Mouse (Mus musculus): ENCODE data around the gene 2700097O09Rik.
"Not testable (repeated sequence)": the region's sequence is repeated elsewhere in the genome, so short reads cannot be mapped to it uniquely, and the experiment has no call there.

The 2700097O09Rik gene

DNA sequence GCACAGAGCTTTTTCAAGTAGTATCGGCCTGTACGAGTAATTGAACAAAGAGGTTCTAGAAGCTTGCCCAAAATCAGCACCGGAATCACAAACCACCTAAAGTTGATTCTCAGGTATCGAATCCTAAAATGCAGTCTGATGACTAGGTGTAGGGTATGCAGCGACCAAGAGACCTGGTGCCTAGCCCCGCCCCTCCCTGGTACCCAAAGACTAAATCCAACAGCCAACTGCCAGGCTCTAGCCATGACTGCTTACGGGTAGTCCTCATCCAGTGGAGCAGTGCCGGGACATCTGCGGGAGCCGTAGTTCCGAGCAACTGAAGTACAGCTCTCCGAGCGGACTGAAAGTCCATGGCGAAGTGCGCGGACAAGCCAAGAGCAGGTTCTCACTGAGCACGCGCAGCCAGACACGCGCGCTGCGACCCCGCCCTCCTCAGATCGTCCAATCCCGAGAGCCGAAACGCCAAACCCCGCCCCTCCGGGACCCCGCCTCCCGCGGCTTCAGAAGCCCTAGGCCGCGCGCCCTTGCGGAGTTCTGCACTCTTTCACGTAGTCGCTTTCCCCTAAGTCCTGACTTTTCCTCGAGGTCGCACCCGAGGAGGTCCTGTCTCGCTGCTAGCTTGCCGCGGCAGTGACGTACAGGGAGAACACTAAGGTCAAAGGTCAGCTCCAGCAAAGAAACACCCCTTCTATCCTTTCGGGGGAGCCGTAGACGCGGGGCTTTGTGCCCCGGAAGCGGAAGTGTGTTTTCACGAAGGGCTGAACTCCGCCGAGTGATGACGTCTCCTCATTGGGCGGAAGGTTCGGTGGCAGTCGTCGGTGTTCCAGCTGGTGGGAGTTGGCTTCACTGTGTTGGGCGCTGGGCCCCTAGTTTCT lies at the start of gene 2700097O09Rik, which contains the start of gene Srp54a:
TSS of gene 2700097O09Rik (minus strand) at position 385 of the 875 bp plus-strand sequence.
TSS of gene Srp54a (plus strand) at position 537 of the 875 bp plus-strand sequence.
- not testable (repeated sequence) for DNase-seq (ENCODE audit: extremely low read depth, low read depth, low spot score)

DNA sequence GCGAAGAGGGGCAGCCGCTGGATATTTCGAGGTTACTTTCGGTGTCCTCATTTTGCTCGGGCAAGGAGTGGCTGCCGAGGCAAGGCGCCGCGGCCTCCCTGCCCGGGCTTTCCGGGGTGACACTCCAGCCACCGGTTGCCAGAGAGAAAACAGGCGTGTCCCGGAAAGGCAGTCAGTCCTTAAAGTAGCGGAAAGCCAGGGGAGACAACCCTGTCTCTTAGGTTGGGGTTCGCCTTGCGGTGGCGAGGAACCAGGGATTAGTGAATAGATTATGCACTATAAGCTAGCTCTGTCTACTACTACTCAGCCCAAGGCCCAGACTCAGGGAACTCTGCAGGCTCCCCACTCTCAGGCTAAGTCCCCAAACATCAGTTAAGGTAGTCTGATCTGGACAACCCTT lies 44.8 kb upstream of the 2700097O09Rik start:
- not testable (repeated sequence) for DNase-seq (ENCODE audit: extremely low read depth, low read depth, low spot score)

DNA sequence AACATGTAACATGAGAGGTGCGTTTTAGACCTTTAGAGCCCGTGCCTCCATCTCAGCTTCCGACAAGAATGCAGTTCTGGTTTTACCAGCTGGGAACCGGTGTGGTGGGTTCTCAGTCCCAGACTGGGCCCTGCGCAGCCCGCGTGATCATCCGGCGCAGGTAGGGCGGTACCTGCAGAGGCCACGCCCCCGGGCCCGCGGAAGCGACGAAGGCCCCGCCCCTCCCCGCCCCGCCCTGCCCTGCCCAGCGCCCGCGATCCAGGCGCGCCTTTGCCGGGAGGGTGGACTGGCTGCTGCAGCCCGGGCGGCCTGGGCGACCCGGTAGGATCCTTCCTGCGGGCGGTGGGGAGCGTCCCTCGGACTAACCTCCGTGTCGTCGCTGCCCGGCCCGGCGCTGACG lies 44.3 kb upstream of the 2700097O09Rik start, which contains the start of gene Fam177a:
TSS of gene Fam177a (plus strand) at position 228 of the 400 bp plus-strand sequence.
- not testable (repeated sequence) for DNase-seq (ENCODE audit: extremely low read depth, low read depth, low spot score)

DNA sequence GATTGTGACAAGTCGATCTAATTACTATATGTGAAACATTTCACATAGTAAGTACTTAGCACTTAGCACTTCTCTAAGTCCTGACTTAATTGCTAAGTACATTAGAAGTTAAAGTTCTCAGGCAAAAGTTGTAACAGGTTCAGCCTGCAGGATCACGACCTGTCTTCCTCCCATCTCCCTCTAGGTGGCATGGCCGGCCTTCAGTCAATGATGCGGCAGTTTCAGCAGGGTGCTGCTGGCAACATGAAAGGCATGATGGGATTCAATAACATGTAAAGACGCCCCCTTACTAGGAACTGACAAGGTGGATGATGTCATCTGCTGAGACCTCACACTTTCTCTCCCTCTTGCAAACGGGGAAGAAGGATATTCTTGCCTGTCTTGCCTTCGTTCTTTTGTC lies 32.7 kb upstream of the 2700097O09Rik start:
- not testable (repeated sequence) for DNase-seq (ENCODE audit: extremely low read depth, low read depth, low spot score)

GRCm38 (mm10) chr12:55092127-55092526 lies 12.2 kb upstream of the 2700097O09Rik start:
- not testable (repeated sequence) for DNase-seq (ENCODE audit: extremely low read depth, low read depth, low spot score)

GRCm38 (mm10) chr12:55080601-55080942 lies 662 bp upstream of the 2700097O09Rik start:
- DNase-seq (ENCODE audit: extremely low read depth, low read depth, low spot score), result not testable (repeated sequence)

GRCm38 (mm10) chr12:55078706-55079105 lies 1.2 kb downstream of the 2700097O09Rik start:
- not testable (repeated sequence) for DNase-seq (ENCODE audit: extremely low read depth, low read depth, low spot score)

GRCm38 (mm10) chr12:55075296-55075695 lies 4.6 kb downstream of the 2700097O09Rik start:
- DNase-seq (ENCODE audit: extremely low read depth, low read depth, low spot score), result no peak

DNA sequence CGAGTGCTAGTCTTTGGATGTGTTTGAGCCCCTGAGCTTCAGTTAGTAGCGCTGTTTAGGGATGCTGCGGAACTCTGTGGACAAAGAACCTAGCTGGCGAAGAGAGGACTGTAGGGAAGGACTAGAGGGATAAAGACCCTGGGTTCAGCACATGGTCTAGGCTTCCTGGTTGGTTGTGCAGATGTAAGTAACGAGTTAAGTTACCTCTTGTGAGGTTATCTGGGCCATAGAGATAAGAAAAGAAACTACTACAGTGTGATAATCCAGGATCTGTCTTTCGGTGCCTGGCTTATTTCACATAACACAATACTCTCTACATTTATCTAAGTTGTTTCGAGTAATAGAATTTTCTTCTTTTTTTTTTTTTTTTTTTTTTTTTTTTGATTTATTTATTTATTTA lies 6.2 kb downstream of the 2700097O09Rik start:
- no peak for DNase-seq (ENCODE audit: extremely low read depth, low read depth, low spot score)

DNA sequence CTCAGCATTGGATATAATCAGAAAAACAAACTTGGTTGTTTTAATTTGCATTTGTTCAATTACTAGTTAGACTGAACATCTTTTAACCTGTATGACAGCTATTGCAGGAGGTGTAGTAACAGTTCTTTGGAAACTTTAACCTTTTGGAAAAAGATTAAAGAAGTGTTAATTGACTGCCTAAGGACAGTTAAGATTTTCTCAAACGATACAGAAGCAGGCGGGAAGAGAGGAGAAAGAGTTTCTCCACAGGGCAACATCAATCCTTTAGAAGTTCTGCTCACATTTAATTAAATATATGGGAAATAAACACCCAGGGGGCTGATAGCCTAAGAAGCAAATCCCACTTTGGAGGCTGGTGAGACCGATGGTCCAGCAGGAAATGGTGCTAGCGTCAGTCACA lies 7.4 kb downstream of the 2700097O09Rik start:
- peak; percentile 61 for DNase-seq (ENCODE audit: extremely low read depth, low read depth, low spot score)

DNA sequence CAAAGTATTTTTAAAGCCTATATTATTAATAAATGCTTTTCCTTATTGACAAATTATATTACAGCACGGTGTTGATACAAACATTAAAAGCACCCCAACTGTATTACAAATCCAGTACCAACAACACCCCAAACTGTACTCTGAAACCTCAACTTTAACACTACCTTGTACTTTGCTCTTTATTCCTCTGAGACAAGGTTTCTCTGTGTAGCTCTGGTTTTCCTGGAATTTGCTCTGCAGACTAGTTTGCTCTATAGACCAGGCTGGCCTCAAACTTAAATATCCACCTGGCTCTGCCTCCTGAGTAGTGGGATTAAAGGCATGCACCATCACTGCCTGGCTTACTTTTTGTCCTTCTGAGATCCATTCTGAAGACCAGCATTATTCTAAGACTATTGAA lies 17.8 kb downstream of the 2700097O09Rik start:
- DNase-seq (ENCODE audit: extremely low read depth, low read depth, low spot score), result no peak

GRCm38 (mm10) chr12:55061006-55061405 lies 18.9 kb downstream of the 2700097O09Rik start:
- no peak for DNase-seq (ENCODE audit: extremely low read depth, low read depth, low spot score)

DNA sequence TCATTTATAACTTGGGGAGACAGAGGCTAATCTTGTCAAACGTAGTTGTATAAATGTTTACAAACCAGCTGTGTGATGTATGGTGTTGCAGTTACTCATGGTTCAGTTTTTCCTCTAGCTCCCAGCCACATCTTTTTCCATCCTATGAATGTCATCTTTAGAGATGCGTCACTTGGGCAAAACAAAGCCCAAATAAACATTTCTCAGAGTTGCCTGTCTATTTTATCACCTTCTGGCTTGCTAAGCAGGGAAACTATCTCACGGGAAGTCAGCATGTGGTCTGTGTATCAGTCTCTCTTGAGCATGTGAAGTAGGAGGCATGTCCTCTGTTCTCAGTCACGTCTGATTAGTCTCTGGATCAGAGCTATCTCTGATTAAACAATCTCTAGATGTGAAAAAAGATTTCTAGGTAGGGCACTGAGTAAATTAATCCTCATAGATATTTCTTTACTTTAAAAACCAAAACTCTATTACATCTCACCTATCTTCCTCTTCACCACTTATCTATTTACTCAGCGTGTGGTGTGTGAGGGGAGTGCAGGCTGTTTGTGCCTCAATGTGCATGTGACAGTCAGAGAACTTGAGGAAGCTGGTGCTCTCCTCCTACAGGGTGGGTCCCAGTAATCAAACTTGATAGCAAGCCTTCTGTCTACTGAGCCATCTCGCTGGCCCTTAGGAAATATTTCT lies 19.6 kb downstream of the 2700097O09Rik start:
- DNase-seq (ENCODE audit: extremely low read depth, low read depth, low spot score), result no peak

- DNase-seq (ENCODE audit: extremely low read depth, low read depth, low spot score), result no peak
These were observed 20.1 kb downstream of the 2700097O09Rik start for GRCm38 (mm10) chr12:55059812-55060211.

- no peak for DNase-seq (ENCODE audit: extremely low read depth, low read depth, low spot score)
These were observed 20.9 kb downstream of the 2700097O09Rik start for GRCm38 (mm10) chr12:55058865-55059615.

GRCm38 (mm10) chr12:55056703-55057102 lies 23.2 kb downstream of the 2700097O09Rik start:
- no peak for DNase-seq (ENCODE audit: extremely low read depth, low read depth, low spot score)

DNA sequence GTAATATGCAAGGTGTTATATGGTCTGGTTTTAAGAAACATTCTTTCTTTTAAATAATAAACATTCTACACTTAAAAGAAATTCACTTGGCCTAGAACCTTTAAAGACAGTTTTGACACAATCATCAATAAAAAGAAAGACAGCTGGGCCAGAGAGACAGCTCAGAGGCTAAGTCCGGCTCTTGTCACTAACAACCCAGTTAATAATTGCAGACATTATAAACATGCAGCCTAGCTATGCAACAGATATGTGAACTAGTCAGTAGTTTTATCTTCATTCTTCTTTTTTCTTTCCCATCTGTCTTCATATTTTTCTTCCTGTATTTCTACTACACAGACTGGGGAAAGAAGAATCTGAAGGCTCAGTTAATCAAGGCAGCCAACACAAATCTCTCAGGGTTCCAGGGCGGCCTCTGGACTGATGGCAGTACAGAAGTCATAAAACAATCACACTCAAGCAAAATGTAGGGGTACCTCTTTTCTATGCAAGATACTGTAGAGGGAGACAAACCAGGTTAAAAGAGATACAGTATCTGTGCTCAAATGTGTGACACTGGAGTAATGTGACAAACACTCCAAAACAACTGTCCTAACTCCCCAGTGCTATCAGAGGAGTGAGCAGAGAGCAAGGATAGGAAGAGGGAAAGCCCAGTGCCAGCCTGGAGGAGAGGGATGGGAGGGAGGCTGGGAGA lies 25.2 kb downstream of the 2700097O09Rik start:
- DNase-seq (ENCODE audit: extremely low read depth, low read depth, low spot score), result no peak

- no peak for DNase-seq (ENCODE audit: extremely low read depth, low read depth, low spot score)
These were observed 26.6 kb downstream of the 2700097O09Rik start for GRCm38 (mm10) chr12:55053267-55053666.

DNA sequence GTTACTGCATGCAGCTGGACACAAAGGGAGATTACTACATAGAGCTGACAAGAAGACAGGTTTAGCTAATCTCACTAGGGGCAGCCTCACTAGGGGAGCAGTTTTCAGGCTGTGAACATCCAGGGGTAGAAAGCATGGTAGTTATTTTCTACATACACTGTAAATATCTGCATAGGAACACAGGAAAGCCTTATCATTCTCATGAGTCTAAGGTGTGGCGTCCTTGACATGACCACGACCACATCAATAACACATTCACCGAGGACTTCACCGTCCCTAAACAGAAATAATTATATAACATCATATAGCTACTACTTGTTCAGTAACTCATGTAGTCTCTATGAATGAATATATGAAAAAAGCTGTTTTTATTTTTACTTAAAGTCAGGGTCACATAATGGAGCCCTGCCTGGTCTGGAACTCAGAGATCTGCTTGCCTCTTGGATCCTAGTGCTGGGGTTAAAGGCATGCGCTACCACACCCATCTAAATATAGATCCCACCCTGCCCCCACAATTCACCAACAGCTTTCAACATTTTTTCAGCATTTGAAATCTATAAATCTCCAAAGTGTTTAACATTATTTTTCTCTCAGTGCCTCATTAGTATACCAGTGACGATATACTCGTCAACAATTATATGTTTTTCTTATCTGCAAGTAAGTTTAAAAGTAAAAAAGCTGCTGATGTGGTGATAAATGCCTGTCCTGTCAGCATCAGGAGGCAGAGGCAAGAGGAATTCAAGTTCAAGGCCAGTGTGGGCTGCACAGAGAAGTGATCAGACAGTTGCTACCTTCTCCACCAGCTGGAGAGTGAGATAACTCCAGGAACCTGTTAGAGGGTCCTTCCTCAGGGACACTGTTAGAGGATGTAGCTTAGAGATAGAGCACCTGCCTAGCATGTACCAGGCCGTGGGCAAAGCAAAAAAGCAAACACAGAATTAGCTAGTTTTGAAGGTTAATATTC lies 28.4 kb downstream of the 2700097O09Rik start:
- DNase-seq (ENCODE audit: extremely low read depth, low read depth, low spot score), result no peak

All from fat pad, adult 2 months (tissue).